Mouse (Mus musculus) limb, embryonic 14.5 days (tissue): ENCODE data around the gene 1700021F05Rik. TPM values are rescaled to one million over a fixed set of nuclear protein-coding genes. Genes with fewer than 3 reads are reported as not detected.

Source experiments
- ATAC-seq: fragments of 200-750 bp; cut with Nextera tagmentation; 2 replicates; pipeline ENCODE4 v1.8.0; 2017; ENCODE audit warnings: low read depth, moderate number of reproducible peaks, moderate TSS enrichment; ENCODE audit not compliant: low FRiP score
- DNase-seq: peaks from one replicate; pipeline ENCODE4 v3.0.0-alpha.2; 2015; ENCODE audit warnings: low spot score
- H3K27ac ChIP-seq: fragments of 300-500 bp; sonication (generic); replicated peaks from 2 replicates; pipeline ENCODE4 v1.5.1; 2014; ENCODE audit warnings: low read depth, mild to moderate bottlenecking, low read length, moderate library complexity, mixed read lengths
- H3K27me3 ChIP-seq: fragments of 300-500 bp; sonication (generic); 2 replicates; pipeline ENCODE4 v1.6.1; 2014; ENCODE audit warnings: low read length, mixed read lengths; ENCODE audit not compliant: control insufficient read depth, insufficient read depth
- H3K36me3 ChIP-seq: fragments of 300-500 bp; sonication (generic); 2 replicates; pipeline ENCODE4 v1.6.1; 2014; ENCODE audit warnings: mild to moderate bottlenecking, low read length, moderate library complexity, mixed read lengths; ENCODE audit not compliant: control insufficient read depth, insufficient read depth
- H3K4me1 ChIP-seq: fragments of 300-500 bp; sonication (generic); 2 replicates; pipeline ENCODE4 v1.6.1; 2014; ENCODE audit warnings: antibody characterized with exemption, low read length, mixed read lengths; ENCODE audit not compliant: control insufficient read depth, insufficient read depth
- H3K4me2 ChIP-seq: fragments of 300-500 bp; sonication (generic); replicated peaks from 2 replicates; pipeline ENCODE4 v1.6.1; 2014; ENCODE audit warnings: low read depth, mild to moderate bottlenecking, low read length, moderate library complexity; ENCODE audit not compliant: severe bottlenecking
- H3K4me3 ChIP-seq: fragments of 300-500 bp; sonication (generic); replicated peaks from 2 replicates; pipeline ENCODE4 v1.5.1; 2014; ENCODE audit warnings: low read length
- H3K9ac ChIP-seq: fragments of 300-500 bp; sonication (generic); 2 replicates; pipeline ENCODE4 v1.6.1; 2014; ENCODE audit warnings: mild to moderate bottlenecking, low read depth, low read length, moderate library complexity; ENCODE audit not compliant: severe bottlenecking
- H3K9me3 ChIP-seq: fragments of 300-500 bp; sonication (generic); 2 replicates; pipeline ENCODE4 v1.6.1; 2016; ENCODE audit warnings: low read length; ENCODE audit not compliant: control insufficient read depth
- POLR2A ChIP-seq: fragments of 200-500 bp; IDR thresholded peaks from 2 replicates; pipeline ENCODE4 v1.8.0; 2012; ENCODE audit warnings: inconsistent platforms, mild to moderate bottlenecking, moderate library complexity, borderline replicate concordance; ENCODE audit not compliant: insufficient read depth, insufficient read length; ENCODE audit errors: extremely low read depth
- WGBS: fragments of 180-500 bp; shearing (Covaris S2); extraction: QIAGEN DNeasy Blood & Tissue Kit; methylation state at CpG from one replicate; pipeline ENCODE4 v1.1.7; 2014; 5-methylcytosine and 5-hydroxymethylcytosine counted together
- polyA plus RNA-seq, 2 experiments: library from polyadenylated mRNA; depleted of rRNA in 1 of 2; stranded (reverse) in 1 of 2; unstranded in 1 of 2; fragments of >200 nt; fragmentation: Nextera tagmentation in 1 of 2; extraction: Ambion mirVana in 1 of 2; gene quantifications; 2 replicates each; pipeline versions ENCODE4 v1.2.1 to v1.2.3; 2012 to 2014

The 1700021F05Rik gene
- polyA plus RNA-seq, 2 experiments = 24.0 to 57.6 TPM

- peak; percentile 57 for DNase-seq
- Histone ChIP-seq H3K4me1 (peaks cover 3% of the 10 kb centered on the region), H3K9me3 (no peaks in the 10 kb centered on the region), H3K9ac (peak overlapping the region; percentile 96), H3K36me3 (peaks cover 25% of the 10 kb centered on the region), H3K27me3 (no peaks in the 10 kb centered on the region), H3K27ac (peak overlapping the region; percentile 100), H3K4me2 (peak overlapping the region; percentile 85), H3K4me3 (peak overlapping the region; percentile 65)
- peak; percentile 5 for ATAC-seq
- 0 out of 2 replicates have a peak, but pooled peaks have one; percentile 6 for TF ChIP-seq POLR2A
- WGBS = 2% methylated on average over 47 of the region's 49 CpGs
Measured at GRCm38 (mm10) chr10:43579381-43580261, 38.8 kb upstream of the 1700021F05Rik start.

- Histone ChIP-seq H3K27ac (peak overlapping the region; percentile 100), H3K9ac (peak overlapping the region; percentile 96), H3K4me3 (peak overlapping the region; percentile 65), H3K4me2 (peak overlapping the region; percentile 85), H3K27me3 (no peaks in the 10 kb centered on the region), H3K4me1 (peaks cover 3% of the 10 kb centered on the region), H3K36me3 (peaks cover 19% of the 10 kb centered on the region), H3K9me3 (no peaks in the 10 kb centered on the region)
- DNase-seq (peak; percentile 88), ATAC-seq (peak; percentile 88)
- under 1% methylated on average over 37 of the region's 65 CpGs for WGBS
- peak; percentile 99 for TF ChIP-seq POLR2A
Measured at GRCm38 (mm10) chr10:43578754-43579380, 38.1 kb upstream of the 1700021F05Rik start.

- 2% methylated on average over 27 of the region's 32 CpGs for WGBS
- ATAC-seq = peak; percentile 38
Measured at GRCm38 (mm10) chr10:43578366-43578753, 37.6 kb upstream of the 1700021F05Rik start.

GRCm38 (mm10) chr10:43577997-43578331 is 37.2 kb upstream of the 1700021F05Rik start, which contains the start of gene Cd24a:
Gene Cd24a (plus strand): TSS chr10:43578284.
- H3K9me3 ChIP-seq = no peaks in the 10 kb centered on the region
- peak within 1 kb of the TSS; percentile 100 for H3K27ac ChIP-seq
- WGBS = under 1% methylated on average over 6 of the region's 6 CpGs
- H3K36me3 ChIP-seq = peaks cover 10% of the 10 kb centered on the region
- ATAC-seq (no peak), DNase-seq (no peak)
- peak within 1 kb of the TSS; percentile 85 for H3K4me2 ChIP-seq
- H3K4me1 ChIP-seq = peaks cover 3% of the 10 kb centered on the region
- peak within 1 kb of the TSS; percentile 65 for H3K4me3 ChIP-seq
- no peak for TF ChIP-seq POLR2A
- H3K9ac ChIP-seq = peak within 1 kb of the TSS; percentile 96
- H3K27me3 ChIP-seq = no peaks in the 10 kb centered on the region

More at GRCm38 (mm10) chr10:43578366-43578753, 37.6 kb upstream of the 1700021F05Rik start:
- H3K27ac ChIP-seq = peak overlapping the region; percentile 100
- peaks cover 14% of the 10 kb centered on the region for H3K36me3 ChIP-seq
- peak overlapping the region; percentile 96 for H3K9ac ChIP-seq
- peaks cover 3% of the 10 kb centered on the region for H3K4me1 ChIP-seq
- no peaks in the 10 kb centered on the region for H3K9me3 ChIP-seq
- peak overlapping the region; percentile 85 for H3K4me2 ChIP-seq
- peak overlapping the region; percentile 65 for H3K4me3 ChIP-seq
- peak; percentile 71 for DNase-seq
- no peaks in the 10 kb centered on the region for H3K27me3 ChIP-seq
- TF ChIP-seq POLR2A = peak; percentile 31; the same call in 1 of the 2 replicates

- Histone ChIP-seq H3K4me2 (peak overlapping the region; percentile 85), H3K9ac (peak overlapping the region; percentile 96), H3K4me1 (peaks cover 3% of the 10 kb centered on the region), H3K9me3 (peaks cover under 1% of the 10 kb centered on the region; the same call in 1 of the 2 replicates), H3K4me3 (peak overlapping the region; percentile 65), H3K27me3 (no peaks in the 10 kb centered on the region), H3K36me3 (peaks cover 4% of the 10 kb centered on the region), H3K27ac (peak overlapping the region; percentile 100)
- peak; percentile 30 for ATAC-seq
- 8% methylated on average over 19 of the region's 19 CpGs for WGBS
- peak; percentile 73 for DNase-seq
- TF ChIP-seq POLR2A = no peak
Measured at GRCm38 (mm10) chr10:43577299-43577996, 36.7 kb upstream of the 1700021F05Rik start.
